Mouse (Mus musculus): ENCODE measurements around the gene Dip2c.

- TF ChIP-seq CTCF (IDR thresholded peaks at IDR 0.05; ENCODE audit: low read depth) (no peak), EP300 (optimal IDR thresholded peaks at IDR 0.05) (no peak)
Measured at GRCm38 (mm10) chr13:9650580-9650979, 374.3 kb downstream of the Dip2c start.
